Mouse (Mus musculus) testis, postnatal 10 days (tissue): ENCODE results near the gene Timd2.
"Not testable (repeated sequence)": the region's sequence is repeated elsewhere in the genome, so short reads cannot be mapped to it uniquely, and the experiment has no call there.

Experiments used
- DNase-seq: peaks from one replicate; pipeline ENCODE4 v3.0.0; 2021; ENCODE audit warnings: low spot score

Timd2 gene

DNA sequence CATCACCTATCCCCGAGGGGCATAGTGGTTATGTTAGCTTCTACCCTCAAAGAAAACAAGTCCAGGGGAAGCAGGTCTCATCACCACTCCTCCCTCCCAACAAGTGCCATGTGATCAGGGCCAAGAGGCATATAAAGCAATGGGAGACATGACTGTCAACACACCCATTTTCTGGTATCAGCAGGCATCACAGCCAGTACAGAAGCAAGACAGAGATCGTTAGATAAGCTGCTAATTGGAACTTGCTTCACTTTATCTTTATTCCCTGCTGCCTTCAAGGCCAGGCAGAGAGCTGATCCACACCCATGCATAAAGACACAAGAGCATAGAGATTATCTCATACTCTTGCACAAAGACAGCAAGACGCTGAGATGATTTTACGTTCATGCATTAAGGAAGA, 43.6 kb downstream of the Timd2 start:
- no peak for DNase-seq

DNA sequence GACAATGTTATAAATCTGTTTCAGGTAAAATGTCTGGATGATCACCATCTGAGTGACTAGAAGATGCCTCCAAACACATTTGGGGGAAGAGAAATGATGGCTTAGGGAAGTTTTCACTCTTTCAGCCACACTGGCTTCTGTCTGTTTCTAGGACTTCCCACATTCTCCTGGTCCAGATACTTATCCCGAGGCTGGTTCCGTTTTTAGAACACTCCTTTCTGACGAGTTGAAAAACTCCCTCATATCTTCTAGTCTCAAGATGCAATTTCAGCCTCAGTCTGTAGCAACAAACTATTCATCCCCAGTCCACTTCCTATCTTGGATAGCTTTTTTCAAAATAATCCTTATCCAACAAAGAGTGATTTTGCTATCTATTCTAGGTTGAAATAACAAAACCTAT, 54.4 kb downstream of the Timd2 start:
- no peak for DNase-seq

DNA sequence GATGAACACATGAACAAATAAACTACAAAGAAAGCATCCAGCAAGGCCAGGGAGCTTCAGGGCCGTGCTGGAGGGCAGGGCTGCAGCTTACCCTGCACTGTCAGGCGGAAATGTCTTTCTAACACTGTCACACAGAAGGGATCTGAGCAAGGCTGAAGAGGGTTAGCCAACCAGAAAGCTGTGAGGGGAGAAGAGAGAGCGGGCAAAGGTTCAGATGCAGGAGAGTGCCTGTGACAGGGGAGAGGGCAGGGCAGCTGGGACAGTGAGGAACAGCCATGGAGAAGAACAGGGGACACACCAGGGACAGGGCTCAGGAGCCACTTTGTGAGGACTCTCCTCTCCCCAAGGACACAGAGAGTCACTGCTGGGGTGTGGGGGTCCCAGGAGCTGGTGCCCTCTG, 57.2 kb downstream of the Timd2 start:
- not testable (repeated sequence) for DNase-seq

GRCm38 (mm10) chr11:46644824-46645223, 62.0 kb downstream of the Timd2 start:
- DNase-seq = no peak

DNA sequence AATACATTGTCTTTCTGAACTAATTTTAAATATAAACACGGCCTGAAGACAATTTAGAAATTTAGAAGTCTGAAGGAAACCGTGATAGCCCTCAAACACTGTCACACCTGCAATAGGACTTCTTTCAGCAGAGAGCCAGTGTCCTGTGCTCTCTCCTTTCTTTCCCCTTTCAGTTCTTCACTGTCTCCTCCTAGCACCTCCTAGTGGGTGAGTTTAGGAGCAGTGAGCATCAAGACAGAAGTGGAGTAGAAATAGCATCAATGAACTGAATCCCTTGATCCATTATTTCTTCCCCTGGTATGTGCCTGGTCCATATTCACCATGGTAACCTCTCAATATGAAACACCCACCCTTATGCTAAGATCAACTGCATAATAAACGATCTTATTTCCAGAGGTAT, 70.3 kb downstream of the Timd2 start:
- no peak for DNase-seq

- not testable (repeated sequence) for DNase-seq
Measured at GRCm38 (mm10) chr11:46635516-46635915, 71.3 kb downstream of the Timd2 start.

DNA sequence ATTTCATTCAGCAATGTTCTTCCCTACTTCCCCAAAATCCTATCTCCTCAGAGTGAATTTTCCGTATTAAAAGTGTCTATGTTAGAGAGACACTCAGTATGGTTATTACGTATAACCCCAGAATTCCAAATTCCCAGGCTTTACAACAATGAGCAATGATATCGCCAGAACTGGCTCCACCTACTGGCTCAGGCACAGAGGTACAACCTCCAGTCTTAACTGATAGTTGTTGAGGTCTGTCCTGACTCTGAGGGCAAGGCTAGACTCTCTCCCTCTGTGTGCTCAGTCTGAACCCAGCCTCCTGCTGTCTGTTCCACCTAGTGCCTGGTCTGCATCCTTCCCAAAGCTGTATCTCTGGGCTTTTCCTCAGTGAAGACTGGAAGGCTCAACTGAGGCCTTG, 75.2 kb downstream of the Timd2 start:
- DNase-seq = peak; percentile 60

DNA sequence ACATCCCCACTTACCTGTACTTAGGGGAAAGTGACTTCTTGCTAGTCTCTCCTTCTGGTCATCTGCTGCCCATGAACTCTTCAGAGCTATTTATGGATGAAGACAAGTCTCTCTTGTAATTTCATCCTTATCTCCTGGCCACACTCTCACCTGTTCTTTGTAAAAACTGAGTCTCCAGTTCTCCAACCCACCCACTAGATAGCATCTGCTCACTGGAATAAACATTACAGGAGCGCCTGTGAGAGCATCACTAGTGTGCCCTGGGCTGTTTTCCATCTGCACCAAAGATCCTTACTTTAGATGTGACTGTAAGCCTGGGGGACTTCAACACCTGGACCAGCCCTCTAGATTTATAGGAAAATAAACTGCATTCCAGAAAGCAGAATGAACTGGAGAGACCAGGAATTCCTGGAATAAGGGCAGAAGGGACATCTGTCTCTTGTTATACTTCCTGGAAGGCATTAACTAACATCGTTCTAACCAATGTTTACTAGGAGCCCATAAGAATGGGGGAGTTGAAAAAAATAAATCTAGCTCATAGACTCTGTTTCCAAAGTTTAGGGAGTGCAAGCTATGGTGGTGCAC, 77.6 kb downstream of the Timd2 start, which contains the start of gene Dppa1:
Gene Dppa1 (minus strand): TSS at position 51 of the 585 bp plus-strand sequence.
- no peak for DNase-seq

GRCm38 (mm10) chr11:46620414-46621168, 86.3 kb downstream of the Timd2 start:
- no peak for DNase-seq

- no peak for DNase-seq
Measured at GRCm38 (mm10) chr11:46619929-46620328, 86.9 kb downstream of the Timd2 start.
